Comparison of ENCODE assay signal across 20 mouse cellular contexts in the genomic region with DNA sequence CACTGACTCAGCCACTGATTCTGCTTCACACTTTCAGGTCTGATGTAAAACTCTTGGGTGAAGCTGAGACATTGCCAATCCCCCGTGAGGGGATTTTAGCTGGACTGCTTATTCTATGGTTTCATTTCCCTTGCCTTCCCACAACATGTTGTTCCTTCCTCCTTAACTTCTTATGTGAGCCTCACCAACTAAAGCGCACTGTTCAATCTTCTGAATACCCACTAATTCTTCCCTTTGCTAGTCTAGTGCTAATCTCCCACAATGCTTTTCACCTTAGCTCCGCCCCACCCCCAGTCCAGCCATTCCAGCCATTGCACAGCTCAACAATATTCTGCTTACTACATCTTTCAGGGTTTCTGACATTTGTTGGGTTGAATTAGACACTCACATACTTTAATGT.
DNase-seq lines count a peak whose midpoint lies in the region; ATAC-seq lines count a peak whose summit lies in the region.
"Had no signal": no experiment of that assay in that cellular context is flagged by ENCODE, and none has a peak within 500 bp of the region (broad histone marks: within the 10 kb centered on the region; RNA-seq: fewer than 3 reads in every experiment).

No protein-coding gene starts in this region.

- H3K9ac ChIP-seq in liver, embryonic 16.5 days (ENCODE audit: low read depth, low read length), result no peak overlapping the region
- H3K9ac ChIP-seq in liver, embryonic 11.5 days (ENCODE audit: low read depth, low read length), result no peak overlapping the region
- H3K9ac ChIP-seq: embryonic facial prominence, embryonic 15.5 days; heart, embryonic 13.5 days; limb, embryonic 12.5 days; lung, embryonic 14.5 days; neural tube, embryonic 12.5 days had no signal

- H3K27ac ChIP-seq in heart, embryonic 10.5 days, result no peak overlapping the region
- H3K27ac ChIP-seq in liver, embryonic 16.5 days (ENCODE audit: low read length), result no peak overlapping the region
- H3K27ac ChIP-seq in liver, embryonic 11.5 days (ENCODE audit: low read depth, low read length), result no peak overlapping the region
- H3K27ac ChIP-seq in midbrain, embryonic 10.5 days (replicated peaks), result no peak overlapping the region
- H3K27ac ChIP-seq: embryonic facial prominence, embryonic 15.5 days; heart, embryonic 13.5 days; limb, embryonic 12.5 days; neural tube, embryonic 12.5 days had no signal

- no peak overlapping the region for H3K4me2 ChIP-seq in liver, embryonic 16.5 days (ENCODE audit: low read depth, low read length)
- H3K4me2 ChIP-seq in liver, embryonic 11.5 days, result no peak overlapping the region
- H3K4me2 ChIP-seq: embryonic facial prominence, embryonic 15.5 days; heart, embryonic 13.5 days; limb, embryonic 12.5 days; lung, embryonic 14.5 days; neural tube, embryonic 12.5 days had no signal

- H3K9me3 ChIP-seq in heart, embryonic 10.5 days, result no peaks in the 10 kb centered on the region
- H3K9me3 ChIP-seq in liver, embryonic 16.5 days (replicated peaks; ENCODE audit: control insufficient read depth, low read length), result no peaks in the 10 kb centered on the region
- H3K9me3 ChIP-seq in liver, embryonic 11.5 days (ENCODE audit: control insufficient read depth, low read length), result no peaks in the 10 kb centered on the region
- no peaks in the 10 kb centered on the region for H3K9me3 ChIP-seq in midbrain, embryonic 10.5 days (replicated peaks)
- H3K9me3 ChIP-seq: embryonic facial prominence, embryonic 15.5 days; heart, embryonic 13.5 days; limb, embryonic 12.5 days; megakaryocyte, embryonic 14.5 days; neural tube, embryonic 12.5 days had no signal

- peak; percentile 27; the same call in 1 of the 2 replicates for ATAC-seq in liver, embryonic 16.5 days (ENCODE audit: low read depth)
- ATAC-seq in liver, embryonic 11.5 days (replicated peaks; ENCODE audit: low FRiP score), result no peak
- ATAC-seq in common myeloid progenitor, adult 5-6 weeks (replicated peaks; ENCODE audit: low read depth, poor library complexity, severe bottlenecking), result peak; percentile 56

- H3K27me3 ChIP-seq in heart, embryonic 10.5 days (ENCODE audit: insufficient read depth, poor library complexity, severe bottlenecking), result no peaks in the 10 kb centered on the region
- no peaks in the 10 kb centered on the region for H3K27me3 ChIP-seq in liver, embryonic 16.5 days (ENCODE audit: control insufficient read depth, insufficient read depth, low read depth, low read length)
- no peaks in the 10 kb centered on the region for H3K27me3 ChIP-seq in liver, embryonic 11.5 days (replicated peaks; ENCODE audit: control insufficient read depth, insufficient read depth, low read length)
- H3K27me3 ChIP-seq in splenic B cell, adult 2 months (ENCODE audit: control insufficient read depth, insufficient read depth, low read length, poor library complexity, severe bottlenecking), result no peaks in the 10 kb centered on the region
- H3K27me3 ChIP-seq in midbrain, embryonic 10.5 days (ENCODE audit: low read depth, poor library complexity, severe bottlenecking), result no peaks in the 10 kb centered on the region
- H3K27me3 ChIP-seq: embryonic facial prominence, embryonic 15.5 days; neural tube, embryonic 12.5 days had no signal

- H3K4me3 ChIP-seq in heart, embryonic 10.5 days, result no peak overlapping the region
- H3K4me3 ChIP-seq in liver, embryonic 16.5 days (ENCODE audit: low read depth, low read length), result no peak overlapping the region
- no peak overlapping the region for H3K4me3 ChIP-seq in liver, embryonic 11.5 days (ENCODE audit: low read depth, low read length)
- H3K4me3 ChIP-seq in midbrain, embryonic 10.5 days, result no peak overlapping the region
- H3K4me3 ChIP-seq: embryonic facial prominence, embryonic 15.5 days; heart, embryonic 13.5 days; limb, embryonic 12.5 days; megakaryocyte, embryonic 14.5 days; neural tube, embryonic 12.5 days had no signal

- peak; percentile 53 for DNase-seq in heart, embryonic 10.5 days (ENCODE audit: low spot score)
- DNase-seq in heart, postnatal 4 days, result no peak
- no peak for DNase-seq in liver, embryonic 11.5 days (ENCODE audit: low spot score)
- peak; percentile 12 for DNase-seq in splenic B cell, adult 2 months (ENCODE audit: low read depth, low spot score)
- DNase-seq in midbrain, embryonic 10.5 days (ENCODE audit: low spot score), result no peak
- DNase-seq in urinary bladder, postnatal 14 days (ENCODE audit: low spot score), result no peak
- DNase-seq: adrenal gland, postnatal 14 days; B cell, adult 2 months; cerebellum, adult 9-10 months; gastrocnemius, postnatal 25 days; kidney, adult 18-20 months; lung, embryonic 14.5 days; thymus, postnatal 4 days had no signal

- WGBS in heart, embryonic 10.5 days, result 94% methylated on average over 3 of the region's 3 CpGs
- 59% methylated on average over 3 of the region's 3 CpGs for WGBS in liver, embryonic 16.5 days (ENCODE audit: insufficient replicate concordance)
- WGBS in liver, embryonic 11.5 days, result 85% methylated on average over 3 of the region's 3 CpGs
- 92% methylated on average over 3 of the region's 3 CpGs for WGBS in midbrain, embryonic 10.5 days

- no peaks in the 10 kb centered on the region for H3K4me1 ChIP-seq in heart, embryonic 10.5 days
- no peaks in the 10 kb centered on the region for H3K4me1 ChIP-seq in liver, embryonic 16.5 days (ENCODE audit: control insufficient read depth, low read depth, low read length)
- H3K4me1 ChIP-seq in liver, embryonic 11.5 days (replicated peaks; ENCODE audit: control insufficient read depth, insufficient read depth, low read length), result no peaks in the 10 kb centered on the region
- no peaks in the 10 kb centered on the region for H3K4me1 ChIP-seq in midbrain, embryonic 10.5 days
- H3K4me1 ChIP-seq: heart, embryonic 13.5 days; neural tube, embryonic 12.5 days had no signal

- H3K36me3 ChIP-seq in heart, embryonic 10.5 days, result no peaks in the 10 kb centered on the region
- no peaks in the 10 kb centered on the region for H3K36me3 ChIP-seq in liver, embryonic 16.5 days (ENCODE audit: control insufficient read depth, insufficient read depth)
- no peaks in the 10 kb centered on the region for H3K36me3 ChIP-seq in liver, embryonic 11.5 days (ENCODE audit: control insufficient read depth, insufficient read depth, low read length)
- no peaks in the 10 kb centered on the region for H3K36me3 ChIP-seq in splenic B cell, adult 2 months (ENCODE audit: control insufficient read depth, insufficient read depth, low read length, poor library complexity, severe bottlenecking)
- H3K36me3 ChIP-seq in midbrain, embryonic 10.5 days, result no peaks in the 10 kb centered on the region
- H3K36me3 ChIP-seq: embryonic facial prominence, embryonic 15.5 days; heart, embryonic 13.5 days; limb, embryonic 12.5 days; neural tube, embryonic 12.5 days had no signal

Comparison
In these comparisons a context has a peak if more than half of its experiments do, and no peak if none do; other contexts are left out.
1. DNase-seq: peak in heart, embryonic 10.5 days (single experiment) and splenic B cell, adult 2 months (single experiment); none in heart, postnatal 4 days (single experiment), liver, embryonic 11.5 days (single experiment), midbrain, embryonic 10.5 days (single experiment) and urinary bladder, postnatal 14 days (single experiment).